Mouse (Mus musculus) megakaryocyte, embryonic 14.5 days (primary cell): ENCODE data around the gene F930015N05Rik. TPM values are rescaled to one million over a fixed set of nuclear protein-coding genes. Genes with fewer than 3 reads are reported as not detected.
A peak's percentile ranks its signal among the peaks of the same experiment; 100 is the strongest.

Source experiments
- H3K27me3 ChIP-seq: replicated peaks from 2 replicates; pipeline ENCODE3; 2012; ENCODE audit warnings: inconsistent platforms
- H3K36me3 ChIP-seq: replicated peaks from 2 replicates; pipeline ENCODE3; 2012; ENCODE audit warnings: low read length, inconsistent platforms, mixed read lengths
- H3K4me1 ChIP-seq: 2 replicates; pipeline ENCODE4 v1.6.1; 2012; ENCODE audit warnings: inconsistent platforms
- H3K4me3 ChIP-seq: replicated peaks from 2 replicates; pipeline ENCODE3; 2012; ENCODE audit warnings: moderate library complexity, mild to moderate bottlenecking, inconsistent platforms
- H3K9me3 ChIP-seq: 2 replicates; pipeline ENCODE4 v1.6.1; 2012; ENCODE audit warnings: inconsistent platforms
- FLI1 ChIP-seq: IDR thresholded peaks from 2 replicates; pipeline ENCODE4 v1.6.1; 2012; ENCODE audit warnings: low read length, inconsistent platforms, mixed read lengths
- GATA1 ChIP-seq: IDR thresholded peaks from 3 replicates; pipeline ENCODE4 v1.6.1; 2012; ENCODE audit warnings: mixed read lengths, low read length, inconsistent platforms, borderline replicate concordance
- polyA plus RNA-seq: library from polyadenylated mRNA; stranded (reverse); fragments of >175 nt; gene quantifications from 2 replicates; pipeline ENCODE4 v1.2.3, GENCODE M21; 2012; ENCODE audit warnings: low replicate concordance; ENCODE audit not compliant: insufficient read depth

The F930015N05Rik gene
- polyA plus RNA-seq, 1 experiment, result not detected

- Histone ChIP-seq H3K36me3 (no peaks in the 10 kb centered on the region), H3K4me1 (peaks cover 18% of the 10 kb centered on the region), H3K27me3 (peaks cover 39% of the 10 kb centered on the region), H3K9me3 (0 out of 2 replicates have a peak, but pooled peaks cover 4% of the 10 kb centered on the region), H3K4me3 (no peak overlapping the region)
- TF ChIP-seq FLI1, result no peak
- no peak for TF ChIP-seq GATA1
Measured at GRCm38 (mm10) chr11:64438909-64439308, 2.5 kb upstream of the F930015N05Rik start.

GRCm38 (mm10) chr11:64437721-64438120 is 1.3 kb upstream of the F930015N05Rik start:
- TF ChIP-seq FLI1 (no peak), GATA1 (no peak)
- H3K36me3 ChIP-seq, result no peaks in the 10 kb centered on the region

GRCm38 (mm10) chr11:64436791-64437298 is 392 bp upstream of the F930015N05Rik start:
- Histone ChIP-seq H3K9me3 (0 out of 2 replicates have a peak, but pooled peaks cover 7% of the 10 kb centered on the region), H3K36me3 (no peaks in the 10 kb centered on the region), H3K4me3 (no peak overlapping the region), H3K4me1 (peaks cover 18% of the 10 kb centered on the region), H3K27me3 (peaks cover 44% of the 10 kb centered on the region)
- TF ChIP-seq FLI1, result no peak
- no peak for TF ChIP-seq GATA1

More at GRCm38 (mm10) chr11:64437721-64438120, 1.3 kb upstream of the F930015N05Rik start:
- peaks cover 18% of the 10 kb centered on the region for H3K4me1 ChIP-seq
- H3K27me3 ChIP-seq, result peaks cover 44% of the 10 kb centered on the region
- H3K9me3 ChIP-seq, result 0 out of 2 replicates have a peak, but pooled peaks cover 7% of the 10 kb centered on the region
- no peak overlapping the region for H3K4me3 ChIP-seq

- TF ChIP-seq FLI1, result no peak
- no peak for TF ChIP-seq GATA1
- no peaks in the 10 kb centered on the region for H3K36me3 ChIP-seq
- peak overlapping the region; percentile 76 for H3K4me3 ChIP-seq
- peaks cover 44% of the 10 kb centered on the region for H3K27me3 ChIP-seq
- H3K4me1 ChIP-seq, result peaks cover 18% of the 10 kb centered on the region
- 0 out of 2 replicates have a peak, but pooled peaks cover 7% of the 10 kb centered on the region for H3K9me3 ChIP-seq
Measured at GRCm38 (mm10) chr11:64435546-64436411, 674 bp downstream of the F930015N05Rik start.

- TF ChIP-seq GATA1, result no peak
- TF ChIP-seq FLI1, result no peak
- Histone ChIP-seq H3K4me3 (peak within 1 kb of the TSS; percentile 76), H3K4me1 (peaks cover 18% of the 10 kb centered on the region), H3K9me3 (0 out of 2 replicates have a peak, but pooled peaks cover 7% of the 10 kb centered on the region), H3K27me3 (peaks cover 41% of the 10 kb centered on the region), H3K36me3 (no peaks in the 10 kb centered on the region)
Measured at GRCm38 (mm10) chr11:64434611-64435545, 1.6 kb downstream of the F930015N05Rik start, which contains the start of gene Hs3st3a1. Hs3st3a1 (plus strand) TSS chr11:64435332.

GRCm38 (mm10) chr11:64418969-64419368 is 17.5 kb downstream of the F930015N05Rik start:
- no peak overlapping the region for H3K4me3 ChIP-seq
- no peak for TF ChIP-seq GATA1
- TF ChIP-seq FLI1, result no peak
- H3K9me3 ChIP-seq, result peaks cover 22% of the 10 kb centered on the region; the same call in 1 of the 2 replicates
- no peaks in the 10 kb centered on the region for H3K36me3 ChIP-seq
- H3K27me3 ChIP-seq, result no peaks in the 10 kb centered on the region
- no peaks in the 10 kb centered on the region for H3K4me1 ChIP-seq

GRCm38 (mm10) chr11:64400534-64401093 is 35.8 kb downstream of the F930015N05Rik start:
- Histone ChIP-seq H3K27me3 (no peaks in the 10 kb centered on the region), H3K36me3 (no peaks in the 10 kb centered on the region), H3K4me3 (no peak overlapping the region), H3K9me3 (no peaks in the 10 kb centered on the region; the same call in none of the 2 replicates), H3K4me1 (no peaks in the 10 kb centered on the region)
- no peak for TF ChIP-seq FLI1
- TF ChIP-seq GATA1, result no peak

- Histone ChIP-seq H3K4me1 (no peaks in the 10 kb centered on the region), H3K4me3 (no peak overlapping the region), H3K36me3 (no peaks in the 10 kb centered on the region), H3K9me3 (no peaks in the 10 kb centered on the region; the same call in none of the 2 replicates), H3K27me3 (no peaks in the 10 kb centered on the region)
- TF ChIP-seq GATA1 (no peak), FLI1 (no peak)
Measured at GRCm38 (mm10) chr11:64397612-64398011, 38.8 kb downstream of the F930015N05Rik start.

- Histone ChIP-seq H3K4me1 (no peaks in the 10 kb centered on the region), H3K36me3 (no peaks in the 10 kb centered on the region), H3K4me3 (no peak overlapping the region), H3K9me3 (no peaks in the 10 kb centered on the region; the same call in none of the 2 replicates), H3K27me3 (no peaks in the 10 kb centered on the region)
- TF ChIP-seq FLI1 (no peak), GATA1 (no peak)
Measured at GRCm38 (mm10) chr11:64396949-64397348, 39.5 kb downstream of the F930015N05Rik start.
